Mouse (Mus musculus) embryo, embryonic 11.5 days (tissue): ENCODE data around the gene Cd46.

Experiments
- DNase-seq: peaks from one replicate; pipeline ENCODE4 v3.0.0-alpha.2; 2012; ENCODE audit warnings: low read depth, low spot score

The Cd46 gene

GRCm38 (mm10) chr1:195018089-195018999 lies 73.7 kb downstream of the Cd46 start:
- no peak for DNase-seq

GRCm38 (mm10) chr1:195017626-195018025 lies 74.4 kb downstream of the Cd46 start:
- DNase-seq, result no peak

GRCm38 (mm10) chr1:195016811-195017501 lies 75.1 kb downstream of the Cd46 start:
- DNase-seq, result no peak

- DNase-seq, result no peak
These were observed 76.8 kb downstream of the Cd46 start for GRCm38 (mm10) chr1:195015281-195015680.

GRCm38 (mm10) chr1:195014201-195014885 lies 77.7 kb downstream of the Cd46 start:
- DNase-seq, result no peak

- DNase-seq, result no peak
These were observed 79.5 kb downstream of the Cd46 start for GRCm38 (mm10) chr1:195012531-195012930.

- DNase-seq, result no peak
These were observed 85.8 kb downstream of the Cd46 start for GRCm38 (mm10) chr1:195006267-195006666.

- DNase-seq, result no peak
These were observed 87.9 kb downstream of the Cd46 start for GRCm38 (mm10) chr1:195004194-195004593.

- no peak for DNase-seq
These were observed 88.7 kb downstream of the Cd46 start for GRCm38 (mm10) chr1:195003328-195003727.

GRCm38 (mm10) chr1:194998396-194998795 lies 93.7 kb downstream of the Cd46 start:
- DNase-seq, result no peak

- DNase-seq, result no peak
These were observed 96.9 kb downstream of the Cd46 start for GRCm38 (mm10) chr1:194995196-194995595.

GRCm38 (mm10) chr1:194994262-194994661 lies 97.8 kb downstream of the Cd46 start:
- DNase-seq, result no peak

- DNase-seq, result no peak
These were observed 98.5 kb downstream of the Cd46 start for GRCm38 (mm10) chr1:194993409-194993988.

GRCm38 (mm10) chr1:194992589-194993317 lies 99.3 kb downstream of the Cd46 start:
- DNase-seq, result no peak

GRCm38 (mm10) chr1:194991654-194992053 lies 100.4 kb downstream of the Cd46 start:
- no peak for DNase-seq

GRCm38 (mm10) chr1:194990976-194991375 lies 101.1 kb downstream of the Cd46 start:
- DNase-seq, result no peak

- no peak for DNase-seq
These were observed 103.0 kb downstream of the Cd46 start for GRCm38 (mm10) chr1:194989024-194989423.
